Mouse (Mus musculus): ENCODE measurements at regions not wholly inside any gene's neighbourhood (a gene's known extent, or its start where the extent isn't known, plus 50 kb on each side); places are given as distances from the start of the nearest gene placed in this dataset.

DNA sequence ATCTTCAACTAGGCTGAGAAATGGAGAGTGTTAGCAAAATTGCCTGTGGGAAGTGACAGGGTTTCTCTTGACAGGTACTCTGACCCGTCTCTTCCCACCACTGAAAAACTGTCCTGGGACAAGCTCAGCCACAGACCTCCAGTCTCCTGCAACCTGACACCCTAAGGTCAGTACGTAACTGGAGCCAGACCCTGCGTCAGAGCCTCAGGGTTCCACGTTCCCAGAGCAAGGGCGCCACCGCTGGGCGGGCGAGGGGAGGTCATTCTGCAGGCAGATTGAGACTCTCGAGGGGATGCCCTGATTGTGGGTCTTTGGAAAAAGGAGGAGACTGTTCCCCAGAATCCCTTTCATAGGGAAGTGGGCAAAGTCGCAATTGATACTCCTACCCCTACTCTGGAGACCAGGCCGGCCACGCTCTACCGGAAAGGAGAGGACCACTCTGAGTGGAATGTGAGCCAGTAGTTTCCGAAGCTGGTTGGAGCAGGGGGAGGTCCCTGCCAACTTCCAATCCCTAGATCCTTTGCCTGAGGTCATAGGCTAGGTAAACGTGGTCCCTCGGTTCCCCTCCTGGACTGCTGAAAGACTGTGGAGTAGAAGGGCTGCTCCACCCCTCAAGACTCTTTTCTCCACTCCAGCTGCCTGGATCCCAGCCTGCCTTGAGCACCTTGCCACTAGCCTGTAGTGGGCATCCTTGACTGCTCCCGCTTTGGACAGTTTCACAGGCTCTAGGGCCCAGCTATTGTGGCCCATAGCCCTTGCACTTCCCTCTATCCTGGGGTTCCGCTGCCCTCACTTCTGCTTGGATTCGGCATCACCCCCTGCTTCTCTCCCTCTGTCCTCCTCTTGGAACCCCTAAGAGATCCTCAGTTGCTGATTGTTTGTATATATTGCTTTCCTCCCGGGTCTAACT lies 61.0 kb upstream of the Lpcat1 start:
- DNase-seq (ENCODE audit: low read depth), result peak; percentile 15

DNA sequence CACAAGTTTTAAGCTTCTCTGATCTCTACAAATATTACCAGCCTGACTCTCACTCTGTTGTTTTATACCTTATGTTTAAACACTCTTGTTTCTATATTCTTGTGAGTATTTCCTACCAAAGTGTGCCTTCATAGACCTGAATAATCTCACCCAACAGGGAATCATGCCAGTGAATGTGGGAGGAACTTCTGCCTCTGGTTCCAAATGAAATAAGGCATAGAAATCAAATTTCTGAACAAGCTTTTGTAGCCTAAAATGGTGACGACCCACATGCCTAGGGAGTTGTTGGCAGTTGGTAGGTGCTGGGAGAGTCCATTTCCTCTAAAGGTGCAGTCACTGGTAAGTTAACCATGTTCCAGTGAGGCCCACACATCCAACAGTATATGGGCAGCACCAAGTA lies 66.1 kb upstream of the Lpcat1 start:
- no peak for DNase-seq (ENCODE audit: low read depth)

- no peak for DNase-seq (ENCODE audit: low read depth)
These were observed 68.7 kb upstream of the Ndufs6 start for GRCm38 (mm10) chr13:73397033-73397432.

GRCm38 (mm10) chr13:73395856-73396255 lies 67.5 kb upstream of the Ndufs6 start:
- DNase-seq (ENCODE audit: low read depth), result no peak

GRCm38 (mm10) chr13:73389051-73389450 lies 60.7 kb upstream of the Ndufs6 start:
- no peak for DNase-seq (ENCODE audit: low read depth)

DNA sequence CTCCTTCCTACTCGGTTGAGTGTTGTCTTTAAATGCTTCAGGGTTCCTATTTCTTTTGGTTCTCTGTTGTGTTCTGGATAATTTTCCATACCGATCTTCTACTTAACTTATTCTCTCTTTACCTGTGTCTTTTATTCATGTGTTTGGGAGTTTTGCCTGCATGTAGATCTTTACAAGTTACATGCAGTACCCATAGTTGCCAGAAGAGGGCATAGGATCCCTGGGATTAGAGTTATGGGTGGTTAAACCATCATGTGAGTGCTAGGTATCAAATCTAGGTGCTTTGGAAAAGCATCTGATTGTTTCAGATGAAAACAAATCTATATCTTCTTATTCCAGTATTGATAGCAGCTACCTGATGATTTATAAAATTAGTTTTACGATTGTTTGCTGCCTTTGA lies 55.2 kb upstream of the Ndufs6 start:
- DNase-seq (ENCODE audit: low read depth), result no peak
